Mouse (Mus musculus) brain, embryonic 14.5 days (tissue): ENCODE measurements at regions not wholly inside any gene's neighbourhood (a gene's known extent, or its start where the extent isn't known, plus 50 kb on each side); places are given as distances from the start of the nearest gene placed in this dataset.

Experiments
- DNase-seq: peaks from one replicate; pipeline ENCODE4 v3.0.0-alpha.2; 2011; ENCODE audit warnings: low read depth
- CTCF ChIP-seq: fragments of 200-500 bp; IDR thresholded peaks from 2 replicates; pipeline ENCODE4 v1.5.1; 2012; ENCODE audit warnings: inconsistent platforms, mild to moderate bottlenecking, moderate library complexity, borderline replicate concordance; ENCODE audit not compliant: insufficient read depth, insufficient read length; ENCODE audit errors: extremely low read depth
- POLR2A ChIP-seq: fragments of 200-500 bp; IDR thresholded peaks from 2 replicates; pipeline ENCODE4 v1.6.1; 2012; ENCODE audit warnings: mild to moderate bottlenecking, inconsistent platforms, borderline replicate concordance; ENCODE audit not compliant: poor library complexity, insufficient read depth, insufficient read length, severe bottlenecking; ENCODE audit errors: extremely low read depth

DNA sequence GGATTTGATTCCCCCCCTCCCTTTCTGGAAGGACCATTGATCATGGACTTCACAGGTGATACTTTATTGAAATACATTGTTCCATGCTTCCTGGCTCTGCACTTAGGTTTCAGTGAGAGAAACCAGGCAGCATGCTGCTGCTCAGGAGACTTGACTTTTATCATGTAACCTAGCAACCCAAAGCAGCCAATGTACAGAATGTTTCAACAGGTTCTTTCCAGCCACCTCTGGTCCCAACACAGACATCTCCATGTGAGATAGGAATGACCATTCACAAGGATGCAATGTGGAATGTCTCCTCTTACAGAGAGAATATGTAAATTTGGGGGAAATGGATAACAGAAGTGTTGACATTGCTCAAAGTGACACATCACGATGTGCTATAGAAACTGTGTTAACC, 153.1 kb upstream of the Klf12 start:
- TF ChIP-seq POLR2A (no peak), CTCF (no peak)
- DNase-seq = no peak

DNA sequence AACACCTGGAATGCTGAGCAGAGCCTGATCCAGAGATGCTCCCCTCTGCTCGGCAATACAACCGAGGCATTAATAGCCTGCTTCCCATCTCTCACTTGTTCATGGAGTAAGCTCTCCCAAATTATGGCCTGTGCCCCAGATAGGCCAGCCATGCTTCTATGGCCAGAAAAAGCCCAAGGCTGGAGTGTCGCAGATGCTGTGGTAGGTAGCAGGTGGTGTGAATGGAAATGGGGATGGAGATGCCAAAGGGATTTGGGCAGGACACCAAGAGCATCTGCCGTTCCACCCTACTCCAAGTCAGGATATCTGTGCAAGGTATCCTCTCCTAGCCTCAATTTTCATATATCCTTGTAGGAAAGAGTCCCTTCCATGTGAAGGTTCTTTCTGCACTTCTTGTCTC, 145.2 kb upstream of the Klf12 start:
- TF ChIP-seq POLR2A (no peak), CTCF (no peak)
- DNase-seq = no peak

DNA sequence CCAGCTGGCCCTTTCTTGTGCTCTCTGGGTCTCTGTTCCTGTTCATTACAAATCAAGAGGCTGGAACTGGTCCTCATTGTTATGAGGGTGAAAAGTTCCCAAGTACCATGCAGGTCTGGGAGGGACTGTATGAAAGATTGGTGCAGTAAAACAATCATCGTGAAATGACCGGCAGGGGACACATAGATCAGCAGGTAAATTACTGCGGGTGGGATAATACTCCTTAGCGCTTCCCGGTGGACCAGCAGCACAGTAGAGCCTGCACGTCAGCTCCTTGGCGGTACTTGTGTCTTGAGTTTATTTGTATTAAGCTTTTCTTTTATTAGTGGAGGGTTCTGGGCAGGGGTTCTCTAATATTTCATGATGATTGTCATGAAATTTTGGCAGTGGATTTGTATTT, 141.9 kb upstream of the Klf12 start:
- no peak for DNase-seq
- TF ChIP-seq CTCF (no peak), POLR2A (no peak)

DNA sequence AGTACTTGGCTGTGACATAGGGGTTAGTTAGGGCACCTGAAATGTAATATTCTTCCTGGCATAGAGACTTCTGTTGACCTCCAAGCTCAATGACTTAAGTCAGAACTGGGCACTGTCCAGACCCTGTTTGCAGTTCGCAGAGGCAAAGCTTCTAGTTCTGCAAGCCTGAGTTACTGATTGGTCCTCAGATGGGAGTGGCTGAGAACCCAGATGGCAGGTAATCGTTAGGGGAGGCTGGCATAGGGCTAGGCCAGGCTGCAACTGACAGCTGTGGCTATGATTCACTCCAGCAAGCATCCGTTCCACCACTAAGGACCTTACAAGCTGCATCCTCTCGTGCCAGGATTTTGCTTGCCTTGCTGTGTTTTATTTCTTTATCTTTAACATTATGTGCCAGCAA, 139.3 kb upstream of the Klf12 start:
- TF ChIP-seq CTCF (no peak), POLR2A (no peak)
- peak; percentile 28 for DNase-seq

DNA sequence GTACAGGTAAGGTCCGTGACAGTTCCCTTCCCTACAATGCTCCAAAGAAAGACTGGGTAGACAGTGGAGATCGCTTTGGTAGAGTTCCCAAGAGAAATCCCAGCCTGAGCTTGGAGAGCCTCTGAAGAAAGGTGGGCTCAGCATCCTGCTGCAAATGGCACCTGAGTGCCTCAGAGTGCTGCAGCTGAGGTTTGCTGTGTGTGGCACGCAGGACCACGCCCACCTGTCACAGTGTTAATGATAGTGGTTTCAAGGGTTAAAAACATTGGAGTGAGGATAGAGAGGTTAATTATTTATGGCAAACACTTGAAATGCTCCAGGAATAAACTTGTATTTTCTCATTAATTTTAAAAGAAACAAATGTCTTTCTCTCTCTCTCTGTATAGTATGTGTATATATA, 137.2 kb upstream of the Klf12 start:
- TF ChIP-seq CTCF (no peak), POLR2A (no peak)
- DNase-seq = no peak

DNA sequence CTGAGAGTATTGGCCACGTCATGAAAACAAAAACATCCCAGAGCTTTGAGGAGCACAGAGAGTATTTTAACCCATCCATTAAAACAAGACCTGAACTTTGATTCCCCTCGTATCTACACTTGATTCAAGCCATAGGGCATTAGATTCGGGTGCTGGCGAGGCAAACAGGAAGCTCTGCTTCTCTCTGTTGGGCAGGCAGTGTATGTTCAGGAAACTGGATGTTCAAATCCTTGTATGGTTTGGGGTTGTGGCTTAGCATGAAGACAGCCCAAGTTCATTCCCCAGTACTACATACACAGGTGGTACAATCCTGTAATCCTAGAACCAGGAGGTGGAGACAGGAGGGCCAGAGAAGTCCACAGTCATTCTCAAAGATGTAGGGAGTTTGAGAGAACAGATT, 130.6 kb upstream of the Klf12 start:
- TF ChIP-seq CTCF (no peak), POLR2A (no peak)
- no peak for DNase-seq

DNA sequence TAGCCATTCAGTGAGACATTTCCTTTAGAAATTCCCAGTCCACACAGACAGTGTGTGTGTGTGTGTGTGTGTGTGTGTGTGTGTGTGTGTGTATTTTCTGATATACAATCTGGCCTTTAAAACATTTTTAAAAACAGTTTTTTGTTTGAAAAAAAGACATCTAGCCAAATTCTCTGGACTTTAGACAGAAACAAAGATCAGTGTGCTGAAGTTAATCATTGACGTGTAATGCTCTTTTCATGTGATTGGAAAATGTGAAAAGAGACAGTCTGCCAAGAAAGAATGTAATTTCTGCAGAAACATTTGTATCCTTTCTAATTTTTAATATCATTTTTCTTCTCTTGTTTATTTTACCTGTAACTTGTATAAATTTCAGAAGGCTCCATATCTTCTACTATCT, 127.7 kb upstream of the Klf12 start:
- TF ChIP-seq POLR2A (no peak), CTCF (no peak)
- no peak for DNase-seq

DNA sequence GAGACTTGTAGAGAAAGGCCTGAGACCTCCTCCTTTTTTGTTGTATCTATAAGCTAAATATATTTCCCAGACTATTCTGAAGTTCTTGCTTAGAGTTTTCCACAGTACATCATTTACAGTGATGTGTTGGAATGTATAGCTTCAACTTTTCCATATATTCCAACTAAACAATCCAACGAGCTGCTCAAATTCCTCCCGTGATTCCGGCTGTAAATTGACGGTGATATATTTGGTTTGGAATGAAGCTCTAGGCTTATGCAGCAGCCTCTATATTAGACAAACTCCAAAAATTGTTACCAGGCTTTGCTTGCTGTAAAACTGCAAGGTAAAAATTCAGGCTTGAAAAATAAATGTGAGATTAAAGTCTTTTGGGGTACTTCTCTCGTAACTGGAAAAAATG, 112.7 kb upstream of the Klf12 start:
- no peak for DNase-seq
- TF ChIP-seq POLR2A (no peak), CTCF (no peak)

DNA sequence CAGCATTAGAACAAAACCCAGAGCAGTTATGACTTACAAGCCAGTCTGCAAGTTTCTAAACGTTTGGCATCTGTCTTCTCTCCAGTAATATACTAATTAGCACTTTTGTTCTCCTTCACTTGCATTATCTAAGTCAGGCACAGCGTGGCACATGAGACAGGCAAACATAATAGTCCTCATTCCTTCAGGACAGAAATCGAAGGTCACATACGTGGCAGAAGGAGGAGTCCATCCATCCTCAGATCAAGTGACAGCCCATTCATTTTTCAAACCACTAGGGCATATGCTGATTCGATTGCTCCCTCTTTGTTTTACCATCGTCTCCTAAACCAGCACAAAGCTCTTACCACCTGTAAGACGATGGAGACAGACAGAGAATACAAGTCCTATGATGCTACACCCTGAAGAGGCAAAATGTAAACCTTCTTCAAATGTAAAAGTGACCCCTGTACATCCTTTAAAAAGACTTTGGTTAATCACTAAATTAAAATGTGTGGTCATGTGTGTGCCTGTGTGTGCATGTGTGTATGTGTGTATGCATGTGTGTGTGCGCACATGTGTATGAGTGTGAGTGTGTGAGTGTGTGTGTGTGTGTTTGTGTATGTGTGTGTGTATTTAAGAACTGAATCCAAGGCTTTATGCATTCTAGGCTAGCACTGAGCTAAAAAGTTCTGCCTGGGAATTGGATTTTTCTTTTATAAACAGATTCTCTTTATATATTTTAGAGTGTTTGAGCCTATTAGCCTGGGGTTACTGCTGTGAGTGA, 90.9 kb upstream of the Klf12 start:
- DNase-seq = no peak
- TF ChIP-seq POLR2A (no peak), CTCF (no peak)

DNA sequence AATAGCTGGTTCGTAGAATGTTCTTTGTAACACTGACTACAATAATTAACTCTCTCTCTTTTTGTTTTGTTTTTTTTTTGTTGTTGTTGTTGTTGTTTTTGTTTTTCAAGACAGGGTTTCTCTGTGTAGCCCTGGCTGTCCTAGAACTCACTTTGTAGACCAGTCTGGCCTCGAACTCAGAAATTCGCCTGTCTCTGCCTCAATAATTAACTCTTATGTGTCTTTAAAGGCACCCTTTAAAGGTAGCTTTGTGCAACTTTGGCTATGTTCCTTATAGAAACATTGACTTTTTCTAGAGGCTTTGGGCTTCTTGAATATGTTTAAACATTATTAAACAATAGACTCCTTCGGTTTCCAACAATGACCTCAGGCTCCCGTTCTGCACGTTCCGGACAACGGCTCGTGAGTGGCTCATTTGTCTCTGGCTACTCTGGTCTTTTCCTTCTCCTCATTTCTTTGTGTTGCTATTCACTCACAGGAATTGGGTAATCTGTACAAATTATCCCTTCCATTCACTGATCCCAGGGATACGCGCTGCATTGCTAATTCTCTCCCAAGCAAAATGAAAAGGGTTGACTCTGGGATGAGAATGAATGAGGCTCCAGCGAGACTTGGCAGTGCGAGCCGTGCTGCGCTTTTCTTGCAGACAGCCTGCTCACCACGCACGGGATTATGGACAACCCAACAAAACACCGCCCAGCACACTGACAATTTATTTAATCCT, 90.2 kb upstream of the Klf12 start:
- peak; percentile 96 for DNase-seq
- TF ChIP-seq CTCF (no peak), POLR2A (no peak)

DNA sequence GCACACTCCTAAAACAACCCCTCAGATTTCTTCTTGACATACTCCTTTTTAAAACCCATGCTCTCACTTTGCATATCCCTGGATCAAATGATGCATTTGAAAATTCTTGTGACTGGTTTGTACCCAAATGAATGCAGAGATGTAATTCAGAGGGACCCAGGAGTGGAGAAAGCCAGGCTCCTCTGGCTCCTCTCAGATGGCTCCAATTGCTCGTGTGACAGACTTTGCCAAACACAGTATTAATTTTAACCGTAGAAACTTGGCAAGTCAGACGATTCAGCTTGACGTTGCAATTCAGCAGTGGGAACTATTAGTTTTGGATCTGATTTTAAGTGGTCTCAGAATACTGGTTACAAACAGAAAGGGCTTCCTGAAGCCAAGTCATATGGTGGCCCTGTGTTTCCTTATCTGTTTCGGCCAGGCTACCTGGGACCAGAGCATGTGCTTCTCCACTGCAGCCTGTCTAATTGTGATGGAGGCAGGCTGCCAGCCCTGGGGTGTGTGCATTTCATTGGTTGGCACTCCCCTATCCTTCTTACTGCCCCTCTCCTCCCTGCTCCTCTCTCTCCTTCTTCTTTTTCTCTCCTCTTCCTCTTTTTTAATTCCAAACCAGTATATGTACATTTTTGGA, 81.9 kb upstream of the Klf12 start:
- DNase-seq = peak; percentile 67

DNA sequence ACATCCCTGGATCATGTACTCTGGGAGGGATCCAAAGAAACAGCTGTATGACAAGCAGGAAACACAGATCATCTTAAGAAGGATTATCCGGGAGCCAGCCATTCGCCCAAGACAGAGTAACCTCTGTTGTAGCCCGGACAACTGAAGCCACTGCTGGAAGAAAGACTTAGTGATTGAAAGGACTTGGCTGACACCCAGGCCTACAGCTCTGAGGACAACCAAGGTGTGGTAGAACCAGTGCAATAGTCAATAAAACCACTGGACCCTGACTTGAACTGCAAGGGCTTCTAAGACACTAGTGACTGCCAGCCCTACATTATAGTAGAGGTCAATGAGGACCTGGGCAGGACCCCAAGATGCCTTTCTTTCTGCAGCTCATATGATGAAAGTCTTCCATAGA, 78.3 kb upstream of the Klf12 start:
- no peak for DNase-seq
- TF ChIP-seq POLR2A = no peak
- TF ChIP-seq CTCF = no peak

More for the DNA sequence above, 81.9 kb upstream of the Klf12 start:
- TF ChIP-seq POLR2A (no peak), CTCF (no peak)
